Mouse (Mus musculus) midbrain, embryonic 16.5 days (tissue): ENCODE results near the gene Tceal7. TPM values are rescaled to one million over a fixed set of nuclear protein-coding genes. Genes with fewer than 3 reads are reported as not detected.
"Not testable (repeated sequence)": the region's sequence is repeated elsewhere in the genome, so short reads cannot be mapped to it uniquely, and the experiment has no call there.

Experiments used
- ATAC-seq: fragments of 200-750 bp; cut with Nextera tagmentation; 2 replicates; pipeline ENCODE4 v1.8.0; 2017; ENCODE audit warnings: moderate TSS enrichment
- H3K27ac ChIP-seq: fragments of 300-500 bp; sonication (generic); 2 replicates; pipeline ENCODE4 v1.5.1; 2014; ENCODE audit warnings: mild to moderate bottlenecking, low read length, mixed read lengths
- H3K27me3 ChIP-seq: fragments of 300-500 bp; sonication (generic); 2 replicates; pipeline ENCODE4 v1.6.1; 2014; ENCODE audit warnings: low read depth, low read length, mixed read lengths; ENCODE audit not compliant: control insufficient read depth, insufficient read depth
- H3K36me3 ChIP-seq: fragments of 300-500 bp; sonication (generic); 2 replicates; pipeline ENCODE4 v1.6.1; 2014; ENCODE audit warnings: mild to moderate bottlenecking, low read length, moderate library complexity, mixed read lengths; ENCODE audit not compliant: control insufficient read depth, insufficient read depth
- H3K4me1 ChIP-seq: fragments of 300-500 bp; sonication (generic); 2 replicates; pipeline ENCODE4 v1.6.1; 2014; ENCODE audit warnings: mild to moderate bottlenecking, low read length, mixed read lengths; ENCODE audit not compliant: control insufficient read depth, insufficient read depth
- H3K4me2 ChIP-seq: fragments of 300-500 bp; sonication (generic); 2 replicates; pipeline ENCODE4 v1.6.1; 2014; ENCODE audit warnings: mild to moderate bottlenecking, low read length, mixed read lengths
- H3K4me3 ChIP-seq: fragments of 300-500 bp; sonication (generic); 2 replicates; pipeline ENCODE4 v1.5.1; 2014; ENCODE audit warnings: low read depth, mild to moderate bottlenecking, low read length, moderate library complexity, mixed read lengths
- H3K9ac ChIP-seq: fragments of 300-500 bp; sonication (generic); 2 replicates; pipeline ENCODE4 v1.6.1; 2014; ENCODE audit warnings: low read depth, low read length, mixed read lengths
- H3K9me3 ChIP-seq: fragments of 300-500 bp; sonication (generic); replicated peaks from 2 replicates; pipeline ENCODE4 v1.6.1; 2014; ENCODE audit warnings: mild to moderate bottlenecking, low read length, mixed read lengths; ENCODE audit not compliant: control insufficient read depth, poor library complexity, severe bottlenecking
- WGBS: fragments of 180-500 bp; shearing (Covaris S2); extraction: QIAGEN DNeasy Blood & Tissue Kit; methylation state at CpG from one replicate; pipeline ENCODE4 v1.1.7; 2014; 5-methylcytosine and 5-hydroxymethylcytosine counted together
- polyA plus RNA-seq: library from polyadenylated mRNA; unstranded; fragments of >200 nt; fragmentation: Nextera tagmentation; extraction: Ambion mirVana; gene quantifications from 2 replicates; pipeline ENCODE4 v1.2.1, GENCODE M21; 2015

Gene Tceal7
- 3.9 and 4.2 TPM in 2 replicates for polyA plus RNA-seq

- not testable (repeated sequence) for H3K36me3 ChIP-seq, H3K27ac ChIP-seq, H3K27me3 ChIP-seq, H3K9me3 ChIP-seq, H3K4me1 ChIP-seq
- Histone ChIP-seq H3K4me2 (peak within 1 kb of the TSS; percentile 52), H3K9ac (peak within 1 kb of the TSS; percentile 54), H3K4me3 (peak within 1 kb of the TSS; percentile 36)
- peak; percentile 96 for ATAC-seq
- WGBS = 21% methylated on average over 7 of the region's 67 CpGs
These were observed at the start of gene Tceal7, which contains the start of gene Bex1 for GRCm38 (mm10) chrX:136214729-136215677. TSS of gene Tceal7 (plus strand) at chrX:136214779. TSS of gene Bex1 (minus strand) at chrX:136215513.

GRCm38 (mm10) chrX:136170625-136171024 lies 44.0 kb upstream of the Tceal7 start:
- no peaks in the 10 kb centered on the region for H3K4me1 ChIP-seq
- WGBS = 60% methylated on average over 10 of the region's 10 CpGs
- no peaks in the 10 kb centered on the region for H3K9me3 ChIP-seq
- no peaks in the 10 kb centered on the region for H3K27me3 ChIP-seq
- no peak for ATAC-seq
- H3K4me2 ChIP-seq = peak overlapping the region; percentile 62
- H3K27ac ChIP-seq = no peak overlapping the region
- no peaks in the 10 kb centered on the region for H3K36me3 ChIP-seq
- H3K4me3 ChIP-seq = peak overlapping the region; percentile 56
- no peak overlapping the region for H3K9ac ChIP-seq

- H3K27me3 ChIP-seq = no peaks in the 10 kb centered on the region
- peak overlapping the region; percentile 62 for H3K4me2 ChIP-seq
- H3K4me1 ChIP-seq = no peaks in the 10 kb centered on the region
- ATAC-seq = peak; percentile 87
- no peaks in the 10 kb centered on the region for H3K36me3 ChIP-seq
- H3K27ac ChIP-seq = peak overlapping the region; percentile 84
- H3K4me3 ChIP-seq = peak overlapping the region; percentile 56
- H3K9ac ChIP-seq = peak overlapping the region; percentile 67
- no peaks in the 10 kb centered on the region for H3K9me3 ChIP-seq
- WGBS = 19% methylated on average over 24 of the region's 24 CpGs
These were observed 43.1 kb upstream of the Tceal7 start for GRCm38 (mm10) chrX:136171189-136172117.

- 23% methylated on average over 10 of the region's 10 CpGs for WGBS
- peak; percentile 98 for ATAC-seq
- no peaks in the 10 kb centered on the region for H3K9me3 ChIP-seq
- peak within 1 kb of the TSS; percentile 62 for H3K4me2 ChIP-seq
- peak within 1 kb of the TSS; percentile 84 for H3K27ac ChIP-seq
- peak within 1 kb of the TSS; percentile 56 for H3K4me3 ChIP-seq
- H3K27me3 ChIP-seq = no peaks in the 10 kb centered on the region
- H3K9ac ChIP-seq = peak within 1 kb of the TSS; percentile 67
- H3K36me3 ChIP-seq = no peaks in the 10 kb centered on the region
- H3K4me1 ChIP-seq = no peaks in the 10 kb centered on the region
These were observed 42.4 kb upstream of the Tceal7 start, which contains the start of gene Tceal8 for GRCm38 (mm10) chrX:136172118-136172551. TSS of gene Tceal8 (minus strand) at chrX:136172342.

- peak overlapping the region; percentile 62 for H3K4me2 ChIP-seq
- ATAC-seq = no peak
- H3K27me3 ChIP-seq = no peaks in the 10 kb centered on the region
- peak overlapping the region; percentile 56 for H3K4me3 ChIP-seq
- 0 out of 2 replicates have a peak overlapping the region, but pooled peaks have one; percentile 31 for H3K9ac ChIP-seq
- H3K36me3 ChIP-seq = no peaks in the 10 kb centered on the region
- H3K9me3 ChIP-seq = no peaks in the 10 kb centered on the region
- H3K4me1 ChIP-seq = no peaks in the 10 kb centered on the region
- peak overlapping the region; percentile 84; the same call in 1 of the 2 replicates for H3K27ac ChIP-seq
- 21% methylated on average over 10 of the region's 10 CpGs for WGBS
These were observed 41.8 kb upstream of the Tceal7 start for GRCm38 (mm10) chrX:136172786-136173185.

GRCm38 (mm10) chrX:136180897-136181553 lies 33.6 kb upstream of the Tceal7 start:
- no peak overlapping the region for H3K9ac ChIP-seq
- no peak for ATAC-seq
- H3K36me3 ChIP-seq = no peaks in the 10 kb centered on the region
- no peak overlapping the region for H3K27ac ChIP-seq
- no peaks in the 10 kb centered on the region for H3K9me3 ChIP-seq
- H3K4me3 ChIP-seq = no peak overlapping the region
- H3K4me2 ChIP-seq = no peak overlapping the region
- 17% methylated on average over 11 of the region's 11 CpGs for WGBS
- H3K27me3 ChIP-seq = 0 out of 2 replicates have a peak, but pooled peaks cover 3% of the 10 kb centered on the region
- no peaks in the 10 kb centered on the region for H3K4me1 ChIP-seq

- Histone ChIP-seq H3K4me1 (no peaks in the 10 kb centered on the region), H3K4me2 (no peak overlapping the region), H3K9ac (no peak overlapping the region), H3K27ac (no peak overlapping the region), H3K9me3 (no peaks in the 10 kb centered on the region), H3K4me3 (no peak overlapping the region), H3K27me3 (0 out of 2 replicates have a peak, but pooled peaks cover 3% of the 10 kb centered on the region), H3K36me3 (no peaks in the 10 kb centered on the region)
- WGBS = 86% methylated on average over 1 of the region's 1 CpGs
- no peak for ATAC-seq
These were observed 31.5 kb upstream of the Tceal7 start for GRCm38 (mm10) chrX:136183107-136183506.

GRCm38 (mm10) chrX:136195193-136195944 lies 19.2 kb upstream of the Tceal7 start:
- 82% methylated on average over 16 of the region's 16 CpGs for WGBS
- ATAC-seq = no peak
- Histone ChIP-seq H3K9me3 (no peaks in the 10 kb centered on the region), H3K36me3 (no peaks in the 10 kb centered on the region), H3K4me1 (no peaks in the 10 kb centered on the region), H3K9ac (no peak overlapping the region), H3K4me3 (no peak overlapping the region), H3K27me3 (no peaks in the 10 kb centered on the region), H3K4me2 (no peak overlapping the region), H3K27ac (no peak overlapping the region)
